Comparison of ENCODE assay signal across 27 mouse cellular contexts in genomic region chr3:89409701-89410100, GRCm38 (mm10). TPM values are rescaled to one million over a fixed set of nuclear protein-coding genes. Genes with fewer than 3 reads are reported as not detected.
DNase-seq lines count a peak whose midpoint lies in the region; ATAC-seq and TF ChIP-seq lines count a peak whose summit lies in the region.
"Had no signal": no experiment of that assay in that cellular context is flagged by ENCODE, and none has a peak within 500 bp of the region (broad histone marks: within the 10 kb centered on the region; RNA-seq: fewer than 3 reads in every experiment).

No protein-coding gene starts in this region.

- peaks cover 5% of the 10 kb centered on the region; the same call in 1 of the 2 replicates for H3K36me3 ChIP-seq in liver, adult 2 months (ENCODE audit: control insufficient read depth, insufficient read depth, low read length)
- peaks cover 31% of the 10 kb centered on the region for H3K36me3 ChIP-seq in liver, postnatal 0 days (replicated peaks; ENCODE audit: insufficient read depth, low read length)
- H3K36me3 ChIP-seq in liver, embryonic 12.5 days = peaks cover 57% of the 10 kb centered on the region
- H3K36me3 ChIP-seq in embryonic facial prominence, embryonic 10.5 days (replicated peaks) = peaks cover 49% of the 10 kb centered on the region

- TF ChIP-seq POLR2A in liver, adult 2 months (IDR thresholded peaks at IDR 0.05; ENCODE audit: extremely low read depth, insufficient read depth, low read length) = no peak

- H3K27me3 ChIP-seq in liver, adult 2 months (ENCODE audit: control insufficient read depth, insufficient read depth, low read length) = no peaks in the 10 kb centered on the region
- no peaks in the 10 kb centered on the region for H3K27me3 ChIP-seq in liver, postnatal 0 days (ENCODE audit: insufficient read depth, low read length)
- H3K27me3 ChIP-seq in liver, embryonic 12.5 days (replicated peaks) = no peaks in the 10 kb centered on the region
- no peaks in the 10 kb centered on the region for H3K27me3 ChIP-seq in embryonic facial prominence, embryonic 10.5 days (replicated peaks; ENCODE audit: low read depth, poor library complexity, severe bottlenecking)
- H3K27me3 ChIP-seq: embryonic facial prominence, embryonic 13.5 days; embryonic facial prominence, embryonic 15.5 days; forebrain, embryonic 13.5 days; Patski had no signal

- peak; percentile 89 for DNase-seq in liver, adult 2 months (ENCODE audit: extremely low read depth, low read depth, low spot score)
- DNase-seq in liver (no peak), adipocyte (ENCODE audit: low spot score) (peak; percentile 79)
- DNase-seq in liver, postnatal 0 days = no peak
- DNase-seq in embryonic facial prominence, embryonic 10.5 days (ENCODE audit: low spot score) = no peak
- no peak for DNase-seq in kidney, adult 18-20 months
- no peak for DNase-seq in heart, adult 11 months
- DNase-seq: adrenal gland, adult 2 months; adrenal gland, postnatal 10 days; adrenal gland, postnatal 25 days; cerebellum, adult 11-12 months; cerebellum, adult 2 months; cerebellum, adult 9-10 months; cerebellum, postnatal 10 days; cerebellum, postnatal 25 days had no signal

- TF ChIP-seq CTCF in liver, adult 2 months (IDR thresholded peaks at IDR 0.05; ENCODE audit: low read depth, low read length) = no peak
- TF ChIP-seq CTCF in liver, postnatal 0 days (IDR thresholded peaks at IDR 0.05; ENCODE audit: low read depth) = no peak

- H3K4me2 ChIP-seq in liver, postnatal 0 days (ENCODE audit: low read depth, low read length) = peak overlapping the region; percentile 26; the same call in 1 of the 2 replicates
- no peak overlapping the region for H3K4me2 ChIP-seq in liver, embryonic 12.5 days
- H3K4me2 ChIP-seq: embryonic facial prominence, embryonic 13.5 days; embryonic facial prominence, embryonic 15.5 days; forebrain, embryonic 13.5 days had no signal

- H3K27ac ChIP-seq in liver, adult 2 months (replicated peaks; ENCODE audit: insufficient read depth, low read depth, low read length) = peak overlapping the region; percentile 93
- peak overlapping the region; percentile 66 for H3K27ac ChIP-seq in liver, postnatal 0 days (ENCODE audit: low read depth)
- H3K27ac ChIP-seq in liver, embryonic 12.5 days = no peak overlapping the region
- no peak overlapping the region for H3K27ac ChIP-seq in embryonic facial prominence, embryonic 10.5 days (replicated peaks)
- H3K27ac ChIP-seq: embryonic facial prominence, embryonic 13.5 days; embryonic facial prominence, embryonic 15.5 days; forebrain, embryonic 10.5 days; forebrain, embryonic 13.5 days had no signal

- no peak for TF ChIP-seq EP300 in liver, postnatal 0 days (IDR thresholded peaks at IDR 0.05; ENCODE audit: low read depth)

- peaks cover 24% of the 10 kb centered on the region for H3K4me1 ChIP-seq in liver, adult 2 months (ENCODE audit: control insufficient read depth, insufficient read depth, low read length)
- peaks cover 18% of the 10 kb centered on the region for H3K4me1 ChIP-seq in liver, postnatal 0 days (ENCODE audit: insufficient read depth)
- peaks cover 31% of the 10 kb centered on the region for H3K4me1 ChIP-seq in liver, embryonic 12.5 days
- peaks cover 9% of the 10 kb centered on the region for H3K4me1 ChIP-seq in embryonic facial prominence, embryonic 10.5 days

- H3K9me3 ChIP-seq in liver, postnatal 0 days (ENCODE audit: low read length) = no peaks in the 10 kb centered on the region
- 0 out of 2 replicates have a peak, but pooled peaks cover under 1% of the 10 kb centered on the region for H3K9me3 ChIP-seq in liver, embryonic 12.5 days (replicated peaks)
- H3K9me3 ChIP-seq in embryonic facial prominence, embryonic 10.5 days = no peaks in the 10 kb centered on the region
- H3K9me3 ChIP-seq: embryonic facial prominence, embryonic 13.5 days; embryonic facial prominence, embryonic 15.5 days; forebrain, embryonic 10.5 days; forebrain, embryonic 13.5 days; G1E had no signal

- 37% methylated on average over 3 of the region's 3 CpGs for WGBS in liver, adult 2 months
- WGBS in liver, postnatal 0 days (ENCODE audit: insufficient replicate concordance) = 75% methylated on average over 3 of the region's 3 CpGs
- WGBS in liver, embryonic 12.5 days (ENCODE audit: insufficient replicate concordance) = 84% methylated on average over 3 of the region's 3 CpGs
- WGBS in embryonic facial prominence, embryonic 10.5 days = 95% methylated on average over 3 of the region's 3 CpGs

- H3K79me2 ChIP-seq in liver, adult 2 months (ENCODE audit: control insufficient read depth, insufficient read depth, low read length) = peaks cover 3% of the 10 kb centered on the region; the same call in 1 of the 2 replicates

- peak overlapping the region; percentile 57 for H3K9ac ChIP-seq in liver, adult 2 months (ENCODE audit: low read depth, low read length)
- H3K9ac ChIP-seq in liver, postnatal 0 days (replicated peaks) = no peak overlapping the region
- no peak overlapping the region for H3K9ac ChIP-seq in liver, embryonic 12.5 days
- H3K9ac ChIP-seq: embryonic facial prominence, embryonic 13.5 days; embryonic facial prominence, embryonic 15.5 days; forebrain, embryonic 13.5 days had no signal

- peak; percentile 8; the same call in 1 of the 2 replicates for ATAC-seq in liver, postnatal 0 days
- no peak for ATAC-seq in liver, embryonic 12.5 days
- ATAC-seq: activated CD4-positive, CD25-positive, alpha-beta regulatory T cell, adult 4 months; forebrain, embryonic 13.5 days; forebrain, embryonic 16.5 days; Patski had no signal

- H3K4me3 ChIP-seq in liver, adult 2 months (ENCODE audit: insufficient read depth, low read depth, low read length) = no peak overlapping the region
- H3K4me3 ChIP-seq in liver, postnatal 0 days (ENCODE audit: low read depth, low read length) = no peak overlapping the region
- no peak overlapping the region for H3K4me3 ChIP-seq in liver, embryonic 12.5 days
- H3K4me3 ChIP-seq in embryonic facial prominence, embryonic 10.5 days = 0 out of 2 replicates have a peak overlapping the region, but pooled peaks have one; percentile 3
- H3K4me3 ChIP-seq: embryonic facial prominence, embryonic 13.5 days; embryonic facial prominence, embryonic 15.5 days; erythroblast, embryonic 14.5 days; forebrain, embryonic 10.5 days; forebrain, embryonic 13.5 days had no signal

RNA-seq across cellular contexts. Expression of gene Flad1, which starts 2.0 kb away (rescaled TPM):
- 29.0 and 33.0 TPM in 2 replicates for total RNA-seq in liver, adult 2 months (2014; rRNA removed)
- polyA plus RNA-seq in liver, adult 2 months (2012; rRNA removed) = 62.6 and 67.3 TPM in 2 replicates
- 18.8 and 20.0 TPM in 2 replicates for polyA plus RNA-seq in liver, postnatal 0 days (2015; fragmentation: Nextera tagmentation; extraction: Ambion mirVana)
- polyA plus RNA-seq in liver, embryonic 12.5 days (2016; fragmentation: Nextera tagmentation; extraction: Ambion mirVana) = 21.6 and 22.9 TPM in 2 replicates
- polyA plus RNA-seq in embryonic facial prominence, embryonic 10.5 days (2016; fragmentation: Nextera tagmentation; extraction: Ambion mirVana) = 25.3 and 28.2 TPM in 2 replicates

RNA-seq across cellular contexts. Expression of gene Lenep, which starts 7.1 kb away (rescaled TPM):
- total RNA-seq in liver, adult 2 months (2014; rRNA removed) = not detected in 2 replicates
- not detected in 2 replicates for polyA plus RNA-seq in liver, adult 2 months (2012; rRNA removed)
- polyA plus RNA-seq in liver, postnatal 0 days (2015; fragmentation: Nextera tagmentation; extraction: Ambion mirVana) = not detected in 2 replicates
- not detected in 2 replicates for polyA plus RNA-seq in liver, embryonic 12.5 days (2016; fragmentation: Nextera tagmentation; extraction: Ambion mirVana)
- polyA plus RNA-seq in embryonic facial prominence, embryonic 10.5 days (2016; fragmentation: Nextera tagmentation; extraction: Ambion mirVana) = 0.74 TPM in 1 of 2 replicates, not detected in the other
- total RNA-seq: adrenal gland, postnatal 25 days; adrenal gland, postnatal 4 days had no signal
- polyA plus RNA-seq: C2C12; embryonic facial prominence, embryonic 13.5 days; Patski had no signal

RNA-seq across cellular contexts. Expression of gene Cks1b, which starts 8.5 kb away (rescaled TPM):
- 3.0 and 6.0 TPM in 2 replicates for total RNA-seq in liver, adult 2 months (2014; rRNA removed)
- 7.9 and 11.0 TPM in 2 replicates for polyA plus RNA-seq in liver, adult 2 months (2012; rRNA removed)
- 130 and 141 TPM in 2 replicates for polyA plus RNA-seq in liver, postnatal 0 days (2015; fragmentation: Nextera tagmentation; extraction: Ambion mirVana)
- polyA plus RNA-seq in liver, embryonic 12.5 days (2016; fragmentation: Nextera tagmentation; extraction: Ambion mirVana) = 310 and 316 TPM in 2 replicates
- 786 and 805 TPM in 2 replicates for polyA plus RNA-seq in embryonic facial prominence, embryonic 10.5 days (2016; fragmentation: Nextera tagmentation; extraction: Ambion mirVana)

RNA-seq across cellular contexts. Expression of gene Shc1, which starts 8.5 kb away (rescaled TPM):
- total RNA-seq in liver, adult 2 months (2014; rRNA removed) = 37.7 and 42.0 TPM in 2 replicates
- polyA plus RNA-seq in liver, adult 2 months (2012; rRNA removed) = 56.8 and 57.4 TPM in 2 replicates
- 23.8 and 24.7 TPM in 2 replicates for polyA plus RNA-seq in liver, postnatal 0 days (2015; fragmentation: Nextera tagmentation; extraction: Ambion mirVana)
- 56.8 and 63.3 TPM in 2 replicates for polyA plus RNA-seq in liver, embryonic 12.5 days (2016; fragmentation: Nextera tagmentation; extraction: Ambion mirVana)
- 82.0 and 82.1 TPM in 2 replicates for polyA plus RNA-seq in embryonic facial prominence, embryonic 10.5 days (2016; fragmentation: Nextera tagmentation; extraction: Ambion mirVana)

RNA-seq across cellular contexts. Expression of gene Zbtb7b, which starts 15.1 kb away (rescaled TPM):
- 28.9 and 31.9 TPM in 2 replicates for total RNA-seq in liver, adult 2 months (2014; rRNA removed)
- polyA plus RNA-seq in liver, adult 2 months (2012; rRNA removed) = 85.0 and 87.2 TPM in 2 replicates
- polyA plus RNA-seq in liver, postnatal 0 days (2015; fragmentation: Nextera tagmentation; extraction: Ambion mirVana) = 4.1 and 4.7 TPM in 2 replicates
- 1.2 and 1.6 TPM in 2 replicates for polyA plus RNA-seq in liver, embryonic 12.5 days (2016; fragmentation: Nextera tagmentation; extraction: Ambion mirVana)
- polyA plus RNA-seq in embryonic facial prominence, embryonic 10.5 days (2016; fragmentation: Nextera tagmentation; extraction: Ambion mirVana) = 0.98 and 1.2 TPM in 2 replicates

Comparison
In these comparisons a context has a peak if more than half of its experiments do, and no peak if none do; other contexts are left out.
1. DNase-seq: peak in liver, adult 2 months (single experiment) and adipocyte (single experiment); none in liver (single experiment), liver, postnatal 0 days (single experiment), embryonic facial prominence, embryonic 10.5 days (single experiment), kidney, adult 18-20 months (single experiment) and heart, adult 11 months (single experiment).
2. H3K27ac ChIP-seq: peak in liver, adult 2 months (single experiment) and liver, postnatal 0 days (single experiment); none in liver, embryonic 12.5 days (single experiment) and embryonic facial prominence, embryonic 10.5 days (single experiment).
3. RNA of gene Cks1b, which starts 8.5 kb away (polyA plus RNA-seq): 786 to 805 TPM in embryonic facial prominence, embryonic 10.5 days, 310 to 316 TPM in liver, embryonic 12.5 days and 130 to 141 TPM in liver, postnatal 0 days; 7.9 to 11.0 TPM in liver, adult 2 months; every median in the first group is over 10 times any median in the second.